Mouse (Mus musculus) midbrain, embryonic 16.5 days (tissue): Measurements from ENCODE around the gene Hist4h4. TPM values are rescaled to one million over a fixed set of nuclear protein-coding genes. Genes with fewer than 3 reads are reported as not detected.

Experiments
- ATAC-seq: fragments of 200-750 bp; cut with Nextera tagmentation; 2 replicates; pipeline ENCODE4 v1.8.0; 2017; ENCODE audit warnings: moderate TSS enrichment
- H3K27ac ChIP-seq: fragments of 300-500 bp; sonication (generic); 2 replicates; pipeline ENCODE4 v1.5.1; 2014; ENCODE audit warnings: mild to moderate bottlenecking, low read length, mixed read lengths
- H3K27me3 ChIP-seq: fragments of 300-500 bp; sonication (generic); 2 replicates; pipeline ENCODE4 v1.6.1; 2014; ENCODE audit warnings: low read depth, low read length, mixed read lengths; ENCODE audit not compliant: control insufficient read depth, insufficient read depth
- H3K36me3 ChIP-seq: fragments of 300-500 bp; sonication (generic); 2 replicates; pipeline ENCODE4 v1.6.1; 2014; ENCODE audit warnings: mild to moderate bottlenecking, low read length, moderate library complexity, mixed read lengths; ENCODE audit not compliant: control insufficient read depth, insufficient read depth
- H3K4me1 ChIP-seq: fragments of 300-500 bp; sonication (generic); 2 replicates; pipeline ENCODE4 v1.6.1; 2014; ENCODE audit warnings: mild to moderate bottlenecking, low read length, mixed read lengths; ENCODE audit not compliant: control insufficient read depth, insufficient read depth
- H3K4me2 ChIP-seq: fragments of 300-500 bp; sonication (generic); 2 replicates; pipeline ENCODE4 v1.6.1; 2014; ENCODE audit warnings: mild to moderate bottlenecking, low read length, mixed read lengths
- H3K4me3 ChIP-seq: fragments of 300-500 bp; sonication (generic); 2 replicates; pipeline ENCODE4 v1.5.1; 2014; ENCODE audit warnings: low read depth, mild to moderate bottlenecking, low read length, moderate library complexity, mixed read lengths
- H3K9ac ChIP-seq: fragments of 300-500 bp; sonication (generic); 2 replicates; pipeline ENCODE4 v1.6.1; 2014; ENCODE audit warnings: low read depth, low read length, mixed read lengths
- H3K9me3 ChIP-seq: fragments of 300-500 bp; sonication (generic); replicated peaks from 2 replicates; pipeline ENCODE4 v1.6.1; 2014; ENCODE audit warnings: mild to moderate bottlenecking, low read length, mixed read lengths; ENCODE audit not compliant: control insufficient read depth, poor library complexity, severe bottlenecking
- WGBS: fragments of 180-500 bp; shearing (Covaris S2); extraction: QIAGEN DNeasy Blood & Tissue Kit; methylation state at CpG from one replicate; pipeline ENCODE4 v1.1.7; 2014; 5-methylcytosine and 5-hydroxymethylcytosine counted together
- microRNA-seq: library from miRNA; unstranded; fragments of <30 nt; microRNA quantifications from one replicate; pipeline ENCODE4, GENCODE M21; 2017
- polyA plus RNA-seq: library from polyadenylated mRNA; unstranded; fragments of >200 nt; fragmentation: Nextera tagmentation; extraction: Ambion mirVana; gene quantifications from 2 replicates; pipeline ENCODE4 v1.2.1, GENCODE M21; 2015

The Hist4h4 gene
- polyA plus RNA-seq, 1 experiment from 2014 or later = 0.68 TPM

- no peak overlapping the region for H3K4me2 ChIP-seq
- no peak for ATAC-seq
- no peak overlapping the region for H3K4me3 ChIP-seq
- no peak overlapping the region for H3K27ac ChIP-seq
- 68% methylated on average over 9 of the region's 9 CpGs for WGBS
- H3K4me1 ChIP-seq = no peaks in the 10 kb centered on the region
- no peaks in the 10 kb centered on the region for H3K9me3 ChIP-seq
- no peak overlapping the region for H3K9ac ChIP-seq
- H3K27me3 ChIP-seq = no peaks in the 10 kb centered on the region
- H3K36me3 ChIP-seq = no peaks in the 10 kb centered on the region
Observed at GRCm38 (mm10) chr6:136782761-136783160, 21.5 kb downstream of the Hist4h4 start.

- Histone ChIP-seq H3K4me1 (no peaks in the 10 kb centered on the region), H3K4me2 (no peak overlapping the region), H3K27ac (no peak overlapping the region), H3K36me3 (no peaks in the 10 kb centered on the region), H3K4me3 (no peak overlapping the region), H3K9me3 (no peaks in the 10 kb centered on the region), H3K27me3 (no peaks in the 10 kb centered on the region), H3K9ac (no peak overlapping the region)
- WGBS = 82% methylated on average over 12 of the region's 12 CpGs
- no peak for ATAC-seq
Observed at GRCm38 (mm10) chr6:136782146-136782545, 22.1 kb downstream of the Hist4h4 start.

- Histone ChIP-seq H3K9me3 (no peaks in the 10 kb centered on the region), H3K4me3 (no peak within 1 kb of the TSS), H3K4me1 (no peaks in the 10 kb centered on the region), H3K9ac (no peak within 1 kb of the TSS), H3K4me2 (no peak within 1 kb of the TSS), H3K27ac (no peak within 1 kb of the TSS), H3K27me3 (no peaks in the 10 kb centered on the region), H3K36me3 (no peaks in the 10 kb centered on the region)
- WGBS = 79% methylated on average over 20 of the region's 20 CpGs
- no peak for ATAC-seq
Observed at GRCm38 (mm10) chr6:136781377-136781986, 22.7 kb downstream of the Hist4h4 start, which contains the start of gene Gucy2c. Gene Gucy2c, minus strand, starts transcription at chr6:136781765.

GRCm38 (mm10) chr6:136776392-136776791, 27.8 kb downstream of the Hist4h4 start:
- Histone ChIP-seq H3K9me3 (no peaks in the 10 kb centered on the region), H3K9ac (no peak overlapping the region), H3K4me1 (no peaks in the 10 kb centered on the region), H3K27me3 (no peaks in the 10 kb centered on the region), H3K4me3 (no peak overlapping the region), H3K4me2 (no peak overlapping the region), H3K36me3 (no peaks in the 10 kb centered on the region), H3K27ac (no peak overlapping the region)
- 87% methylated on average over 1 of the region's 1 CpGs for WGBS
- ATAC-seq = no peak

GRCm38 (mm10) chr6:136769859-136770258, 34.4 kb downstream of the Hist4h4 start:
- 85% methylated on average over 7 of the region's 7 CpGs for WGBS
- no peaks in the 10 kb centered on the region for H3K27me3 ChIP-seq
- no peaks in the 10 kb centered on the region for H3K4me1 ChIP-seq
- no peak overlapping the region for H3K9ac ChIP-seq
- H3K27ac ChIP-seq = no peak overlapping the region
- H3K4me2 ChIP-seq = no peak overlapping the region
- H3K4me3 ChIP-seq = no peak overlapping the region
- 0 out of 2 replicates have a peak, but pooled peaks cover 2% of the 10 kb centered on the region for H3K9me3 ChIP-seq
- ATAC-seq = no peak
- no peaks in the 10 kb centered on the region for H3K36me3 ChIP-seq

GRCm38 (mm10) chr6:136769143-136769542, 35.1 kb downstream of the Hist4h4 start:
- WGBS = 90% methylated on average over 8 of the region's 8 CpGs

GRCm38 (mm10) chr6:136763912-136764311, 40.3 kb downstream of the Hist4h4 start:
- Histone ChIP-seq H3K27ac (no peak overlapping the region), H3K4me2 (no peak overlapping the region), H3K4me3 (no peak overlapping the region), H3K36me3 (no peaks in the 10 kb centered on the region), H3K27me3 (no peaks in the 10 kb centered on the region), H3K9ac (no peak overlapping the region), H3K9me3 (no peaks in the 10 kb centered on the region), H3K4me1 (no peaks in the 10 kb centered on the region)
- 78% methylated on average over 1 of the region's 1 CpGs for WGBS
- no peak for ATAC-seq

More at GRCm38 (mm10) chr6:136769143-136769542, 35.1 kb downstream of the Hist4h4 start:
- H3K4me1 ChIP-seq = no peaks in the 10 kb centered on the region
- no peak for ATAC-seq
- no peak overlapping the region for H3K4me3 ChIP-seq
- H3K9me3 ChIP-seq = 0 out of 2 replicates have a peak, but pooled peaks cover 2% of the 10 kb centered on the region
- H3K27me3 ChIP-seq = no peaks in the 10 kb centered on the region
- H3K36me3 ChIP-seq = no peaks in the 10 kb centered on the region
- no peak overlapping the region for H3K27ac ChIP-seq
- no peak overlapping the region for H3K4me2 ChIP-seq
- no peak overlapping the region for H3K9ac ChIP-seq

Small RNA genes lying within 50 kb of the gene (microRNA-seq; reads per million reads assigned to microRNA genes)
- gene Gm44364 = not detected

Other genes starting within 250 kb of the Hist4h4 start
- 0.22 and 0.54 TPM in 2 replicates for gene Plbd1, start 142.5 kb downstream of the Hist4h4 start, polyA plus RNA-seq
- 0.69 and 0.71 TPM in 2 replicates for gene Gucy2c, start 22.6 kb downstream of the Hist4h4 start, polyA plus RNA-seq
- 106 and 119 TPM in 2 replicates for gene H2afj, start 3.8 kb upstream of the Hist4h4 start, polyA plus RNA-seq
- 0.85 and 1.1 TPM in 2 replicates for gene BC049715, start 23.2 kb upstream of the Hist4h4 start, polyA plus RNA-seq
- gene Wbp11, start 23.8 kb upstream of the Hist4h4 start, polyA plus RNA-seq = 74.2 and 80.5 TPM in 2 replicates
- gene Smco3, start 31.0 kb upstream of the Hist4h4 start, polyA plus RNA-seq = 1.2 and 1.8 TPM in 2 replicates
- 0.19 and 0.20 TPM in 2 replicates for gene Art4, start 53.3 kb upstream of the Hist4h4 start, polyA plus RNA-seq
- 11.2 and 16.3 TPM in 2 replicates for gene Mgp, start 71.4 kb upstream of the Hist4h4 start, polyA plus RNA-seq
- gene Erp27, start 117.8 kb upstream of the Hist4h4 start, polyA plus RNA-seq = 0.18 TPM in 1 of 2 replicates, not detected in the other
- gene Pde6h, start 119.4 kb upstream of the Hist4h4 start, polyA plus RNA-seq = 0.08 TPM in 1 of 2 replicates, not detected in the other
- gene Arhgdib, start 137.5 kb upstream of the Hist4h4 start, polyA plus RNA-seq = 11.9 and 12.7 TPM in 2 replicates